Mouse (Mus musculus): Measurements from ENCODE around the gene Nup133.

Nup133 gene

GRCm38 (mm10) chr8:123889797-123890196 is 59.3 kb downstream of the Nup133 start:
- intact Hi-C loops (cut with DNase I): no loop called here

DNA sequence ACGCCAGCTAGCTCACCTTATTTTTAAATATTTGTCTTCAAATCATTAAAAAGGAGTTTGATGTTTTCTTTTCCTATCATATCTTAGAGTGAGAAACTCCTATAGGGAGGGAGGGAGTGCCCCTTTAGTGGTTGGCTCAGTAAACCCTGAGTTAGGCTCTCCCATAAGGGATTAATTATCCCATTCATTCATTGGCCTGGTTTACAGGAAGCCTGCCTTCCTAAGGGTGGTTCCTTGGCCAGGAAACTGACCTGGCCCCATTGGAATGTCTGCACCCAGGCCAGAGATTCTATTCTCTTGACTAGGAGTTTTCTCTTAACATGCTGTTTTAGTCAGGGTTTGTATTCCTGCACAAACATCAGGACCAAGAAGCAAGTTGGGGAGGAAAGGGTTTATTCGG is 61.1 kb downstream of the Nup133 start:
- intact Hi-C loops (cut with DNase I): no loop called here

DNA sequence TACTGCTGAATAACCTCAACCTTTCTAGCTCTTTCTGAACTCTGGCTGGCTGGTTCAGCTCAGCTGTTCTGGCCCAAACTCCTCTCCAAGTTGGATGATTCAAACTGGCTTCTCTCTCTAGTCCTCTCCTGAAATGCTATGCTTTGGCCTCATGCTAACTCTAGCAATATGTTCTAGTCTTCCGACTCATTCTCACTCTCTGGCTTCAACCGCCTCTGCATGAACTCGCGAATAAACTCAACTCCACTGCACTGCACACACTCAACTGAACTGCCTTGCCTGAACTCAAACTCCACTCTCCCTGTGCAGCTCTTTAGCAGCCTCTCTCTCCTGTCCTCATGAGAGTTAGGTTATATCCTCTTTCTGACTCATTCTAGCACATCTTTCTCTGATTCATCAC is 61.9 kb downstream of the Nup133 start:
- intact Hi-C loops (cut with DNase I): no loop called here

DNA sequence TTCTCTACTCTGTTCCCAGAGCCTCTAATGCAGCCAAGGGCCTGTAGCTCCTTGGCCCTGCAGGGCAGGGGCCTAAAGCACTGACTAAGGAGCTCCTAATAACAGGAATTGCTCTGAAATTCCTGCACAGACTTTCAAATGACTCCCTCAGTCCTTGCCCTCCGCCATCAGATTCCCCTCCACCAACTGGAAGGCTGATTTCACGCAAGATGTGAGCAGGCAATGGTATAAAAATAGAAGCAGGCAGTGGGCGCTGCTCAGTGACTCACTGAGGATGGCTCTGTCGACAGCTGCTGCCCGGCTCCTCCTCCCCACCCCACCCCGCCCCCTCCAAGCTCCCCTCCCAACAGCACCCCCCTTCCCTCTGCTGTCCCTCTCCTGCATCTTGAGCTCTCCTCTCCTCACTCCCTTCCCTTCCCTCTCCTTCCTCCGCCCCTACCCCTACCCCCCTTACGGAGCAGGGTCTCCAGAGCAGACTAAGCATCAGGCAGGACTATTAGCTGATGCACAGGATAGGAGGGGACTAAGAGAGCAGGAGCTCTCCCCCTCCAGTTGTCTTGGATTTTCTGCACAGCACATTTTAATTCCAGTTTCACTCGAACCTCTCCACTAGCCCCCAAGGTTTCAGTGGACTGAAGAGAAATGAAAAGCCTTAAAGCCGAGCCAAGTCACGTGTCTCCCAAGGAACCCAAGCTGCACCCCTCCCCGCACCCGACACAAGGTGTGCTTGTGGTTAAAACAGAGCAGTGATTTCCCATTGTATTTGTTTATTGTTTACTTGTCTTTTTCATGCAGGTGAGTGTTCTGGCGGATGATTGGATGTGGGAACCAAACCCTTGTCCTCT is 64.1 kb downstream of the Nup133 start:
- intact Hi-C loops (cut with DNase I): no loop called here

DNA sequence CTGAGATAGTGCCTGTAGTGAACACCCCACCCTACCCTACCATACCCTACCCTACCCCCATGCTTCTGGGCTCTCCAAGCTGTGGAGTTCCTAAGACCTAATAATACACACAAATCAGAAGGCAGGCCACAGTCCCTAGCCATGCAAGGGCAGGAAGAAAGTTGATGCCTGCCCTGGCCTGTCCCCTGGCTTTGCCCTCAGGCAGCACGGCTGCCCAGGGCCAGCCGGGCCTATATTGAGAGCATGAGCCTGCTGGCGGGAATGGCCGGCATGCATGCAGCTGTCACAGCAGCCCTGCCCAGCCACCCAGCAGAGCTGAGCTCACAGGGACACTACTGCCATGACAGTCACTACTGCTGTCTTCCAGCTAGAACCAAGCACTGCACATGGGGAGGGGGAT is 66.0 kb downstream of the Nup133 start:
- intact Hi-C loops (cut with DNase I): no loop called here

GRCm38 (mm10) chr8:123882412-123882811 is 66.7 kb downstream of the Nup133 start:
- intact Hi-C loops (cut with DNase I): no loop called here

DNA sequence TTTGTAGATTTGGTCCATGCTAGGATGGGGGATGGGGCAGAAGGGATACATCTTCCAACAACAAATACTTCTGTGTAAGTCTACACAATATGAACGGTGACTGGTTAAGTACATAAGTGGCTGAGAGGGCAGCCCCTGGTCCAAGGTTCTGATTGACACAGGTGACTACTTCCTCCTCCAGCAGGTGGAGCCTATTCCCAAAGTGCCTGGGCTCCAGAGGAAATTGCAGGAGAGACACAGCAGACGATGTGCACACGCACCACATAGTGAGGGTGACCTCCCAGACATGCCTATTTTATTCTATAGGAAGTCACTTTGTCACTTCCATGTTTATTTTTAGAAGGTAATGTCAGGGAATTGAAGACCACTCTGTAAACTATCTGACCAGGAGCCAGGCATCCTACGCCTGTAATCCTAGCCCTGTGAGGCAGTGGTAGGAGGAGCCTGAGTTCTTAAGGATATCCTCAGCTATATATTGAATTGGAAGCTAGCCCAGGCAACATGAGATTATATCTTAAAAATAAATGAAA is 68.2 kb downstream of the Nup133 start:
- intact Hi-C loops (cut with DNase I): no loop called here

GRCm38 (mm10) chr8:123880271-123880670 is 68.8 kb downstream of the Nup133 start:
- intact Hi-C loops (cut with DNase I): no loop called here

GRCm38 (mm10) chr8:123877865-123878264 is 71.2 kb downstream of the Nup133 start:
- intact Hi-C loops (cut with DNase I): no loop called here

DNA sequence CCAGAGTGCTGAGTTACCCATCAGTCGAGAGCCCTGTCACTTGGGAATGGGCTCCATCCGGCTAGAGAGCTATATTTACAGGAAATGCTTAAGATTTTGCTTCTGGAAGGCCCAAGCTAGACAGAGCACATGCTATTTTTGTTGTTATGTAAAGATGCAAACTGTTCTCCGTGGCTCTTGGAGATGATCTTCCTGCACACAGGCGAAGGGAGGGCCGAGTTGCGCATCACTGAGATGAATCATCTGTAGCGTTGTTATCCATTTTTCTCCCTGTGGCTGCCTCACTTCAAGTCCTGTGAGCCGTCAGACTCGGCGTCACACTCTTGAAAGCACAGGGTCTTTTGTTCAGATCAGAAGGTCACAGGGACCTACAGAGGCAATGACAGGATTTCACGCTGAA is 74.7 kb downstream of the Nup133 start:
- intact Hi-C loops (cut with DNase I): no loop called here

- intact Hi-C loops (cut with DNase I): no loop called here
Measured at GRCm38 (mm10) chr8:123873364-123873763, 75.7 kb downstream of the Nup133 start.

DNA sequence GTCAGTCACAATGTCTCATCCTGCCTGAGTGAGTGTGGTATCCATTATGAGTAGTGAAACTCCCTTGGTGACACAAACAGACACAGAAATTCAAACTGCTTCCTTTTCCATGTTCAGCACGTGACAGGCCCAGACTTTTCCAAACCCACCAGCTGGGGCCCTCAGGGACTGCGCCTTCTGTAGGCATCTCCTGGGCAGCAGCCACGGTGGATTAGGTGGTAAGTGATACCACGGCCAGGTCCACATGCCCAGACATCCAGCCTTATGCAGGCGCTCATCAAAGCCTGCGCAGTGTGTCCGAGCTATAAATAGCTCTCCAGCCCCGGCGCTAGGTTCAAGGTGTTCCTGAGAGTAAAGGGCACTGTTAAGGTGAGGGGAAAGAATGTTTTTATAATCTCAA is 77.0 kb downstream of the Nup133 start:
- intact Hi-C loops (cut with DNase I): no loop called here

DNA sequence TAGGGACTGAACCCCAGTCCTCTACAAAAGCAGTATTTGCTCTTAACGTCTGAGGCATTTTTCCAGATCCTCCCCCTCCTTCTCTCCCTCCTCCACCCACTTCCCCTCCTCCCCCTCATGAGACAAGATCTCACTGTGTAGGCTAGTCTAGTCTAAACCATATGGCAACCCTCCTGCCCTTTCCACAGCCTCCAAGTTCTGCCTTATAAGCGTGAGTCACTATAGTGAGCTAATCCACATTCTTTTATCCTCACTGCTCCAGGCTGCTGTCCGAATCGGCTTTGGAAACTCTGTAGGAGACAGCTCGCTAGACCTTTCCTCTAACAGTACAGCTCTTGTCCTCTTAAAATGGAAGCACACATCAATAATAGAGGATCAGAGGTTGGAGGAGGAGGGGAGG is 82.1 kb downstream of the Nup133 start:
- intact Hi-C loops (cut with DNase I): no loop called here

DNA sequence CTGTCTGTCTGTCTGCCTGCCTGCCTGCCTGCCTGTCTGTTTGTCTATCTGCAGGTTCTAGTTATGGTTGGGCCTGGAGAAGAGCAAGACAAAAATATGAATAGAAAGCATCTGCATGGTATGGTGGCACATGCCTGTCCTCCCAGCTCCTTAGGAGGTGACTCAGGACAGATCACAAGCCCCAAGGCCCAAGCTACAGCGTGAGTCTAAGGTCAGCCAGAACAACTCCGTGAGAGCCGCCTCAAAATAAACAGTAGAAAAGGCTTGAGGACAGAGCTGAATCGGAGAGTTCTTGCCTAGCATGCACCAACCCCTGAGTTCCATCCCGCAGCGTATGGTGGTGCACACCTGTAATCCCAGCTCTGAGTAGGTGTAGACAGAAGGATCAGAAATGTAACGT is 83.3 kb downstream of the Nup133 start:
- intact Hi-C loops (cut with DNase I): no loop called here

DNA sequence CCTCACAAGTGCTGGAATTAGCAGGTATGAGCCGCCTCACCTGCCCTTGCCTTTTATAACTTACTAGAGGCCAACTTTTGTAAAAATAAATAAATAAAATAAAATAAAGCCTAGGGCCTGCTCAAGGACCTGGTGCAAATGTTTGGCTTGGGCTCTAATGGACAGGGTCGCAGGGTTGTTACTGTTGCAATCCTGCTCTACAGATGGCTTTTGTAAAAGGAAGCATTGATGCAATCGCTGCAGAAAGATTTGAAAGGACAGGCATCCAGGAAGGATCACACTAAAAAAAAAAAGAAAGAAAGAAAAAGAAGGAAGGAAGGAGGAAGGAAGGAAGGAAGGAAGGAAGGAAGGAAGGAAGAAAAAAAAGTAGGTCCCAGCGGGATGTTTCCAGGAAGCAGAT is 88.7 kb downstream of the Nup133 start:
- intact Hi-C loops (cut with DNase I): no loop called here

DNA sequence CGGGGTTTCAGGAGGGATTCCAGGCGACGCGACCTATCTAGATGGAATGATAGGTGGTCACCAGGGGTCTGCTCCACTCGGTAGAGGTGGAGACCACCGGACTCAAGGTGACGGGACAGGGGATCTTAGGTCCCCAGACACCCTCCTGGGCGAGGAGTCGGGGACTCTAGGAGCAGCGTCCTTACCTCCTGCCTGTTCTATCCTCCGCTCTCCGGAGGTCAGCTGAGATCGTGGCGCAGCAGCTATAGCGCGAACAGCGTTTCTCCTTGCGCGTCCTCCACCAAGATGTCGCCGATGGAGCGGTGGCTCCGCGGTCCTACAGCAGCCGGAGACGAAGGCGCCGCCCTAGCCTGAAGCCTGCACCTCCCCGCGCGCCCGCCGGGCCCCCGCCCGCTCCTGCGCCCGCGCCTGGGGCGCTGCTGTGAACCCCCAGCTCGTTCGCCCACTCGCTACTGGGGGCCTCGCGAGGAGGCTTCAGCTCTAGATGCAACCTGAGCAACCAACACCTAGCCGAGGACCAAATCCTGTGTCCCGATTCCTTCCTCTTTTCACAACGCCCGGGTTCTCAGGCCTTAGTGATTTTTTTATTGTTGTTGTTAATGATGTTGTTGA is 89.3 kb downstream of the Nup133 start, which contains the start of gene Ccsap:
Gene Ccsap (minus strand): TSS at position 562 of the 612 bp plus-strand sequence.
- intact Hi-C loops (cut with DNase I): no loop called here

DNA sequence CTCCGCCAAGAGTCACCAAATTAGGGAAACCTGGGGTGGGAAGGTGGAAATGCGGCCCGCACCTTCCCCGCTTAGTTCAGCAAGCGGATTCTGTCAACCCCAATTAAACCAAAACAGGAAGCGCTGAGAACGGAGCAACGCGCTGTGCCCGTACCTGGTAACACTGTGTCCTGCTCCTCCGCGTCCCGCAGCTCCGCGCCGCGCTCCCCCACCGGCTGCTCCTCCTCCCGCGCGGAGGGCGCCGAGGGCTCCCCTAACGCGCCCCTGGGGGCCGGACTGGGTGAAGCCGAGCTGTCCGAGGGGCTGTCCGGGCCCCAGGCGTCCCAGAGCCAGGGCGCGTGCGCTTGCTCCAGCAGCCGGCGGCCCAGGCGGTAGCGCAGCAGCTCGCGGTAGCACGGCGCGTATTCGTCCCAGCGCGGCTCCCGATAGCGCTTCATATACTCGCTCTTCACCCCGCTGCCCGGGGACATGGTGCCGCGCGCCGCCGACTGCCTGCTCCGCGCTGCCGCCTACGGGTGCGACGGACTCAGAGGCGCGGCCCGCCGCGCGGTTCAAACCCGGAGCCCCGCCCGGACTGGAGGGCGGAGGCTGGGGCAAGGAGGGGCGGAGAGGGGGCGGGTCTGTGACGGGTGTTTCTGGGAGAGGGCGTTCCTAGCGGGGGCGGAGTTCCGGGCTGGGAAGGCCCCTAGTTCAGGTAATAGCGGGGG is 90.0 kb downstream of the Nup133 start:
- intact Hi-C loops (cut with DNase I): no loop called here

DNA sequence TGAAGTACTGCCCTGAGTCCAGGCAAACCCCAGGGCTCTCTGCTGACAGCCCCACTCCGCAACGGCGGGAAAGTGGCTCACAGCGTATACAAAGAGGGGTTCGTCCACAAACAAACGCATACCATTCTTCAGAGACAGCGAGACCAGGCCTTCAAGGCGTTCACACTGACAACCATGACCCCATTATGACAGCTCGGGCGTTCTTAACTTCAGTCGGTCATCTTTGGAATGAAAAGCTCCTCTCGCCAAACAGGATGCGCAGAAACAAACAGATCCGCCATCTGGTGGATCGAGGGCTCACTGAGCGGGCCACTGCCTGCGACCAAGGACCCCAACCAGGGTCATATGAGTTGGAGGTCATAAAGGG is 90.5 kb downstream of the Nup133 start:
- intact Hi-C loops (cut with DNase I): no loop called here

DNA sequence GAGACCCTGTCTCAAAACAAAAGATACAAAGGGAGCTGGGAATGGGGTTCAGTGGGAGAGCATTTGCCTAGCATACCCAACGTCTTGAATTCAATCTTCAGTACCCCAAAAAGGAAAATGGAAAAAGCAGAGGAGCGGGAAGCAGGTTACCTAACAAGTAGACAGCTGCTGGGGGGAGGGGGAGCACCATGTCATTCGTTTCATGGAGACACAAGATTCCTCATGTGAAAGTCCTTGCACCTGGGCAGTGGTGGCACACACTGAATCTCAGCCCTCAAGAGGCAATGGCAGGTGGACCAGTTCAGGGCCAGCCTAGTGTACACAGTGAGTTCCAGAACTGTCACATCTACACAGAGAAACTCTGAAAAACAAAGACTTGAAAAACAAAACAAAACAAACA is 91.7 kb downstream of the Nup133 start:
- intact Hi-C loops (cut with DNase I): no loop called here

- intact Hi-C loops (cut with DNase I): no loop called here
Measured at GRCm38 (mm10) chr8:123854733-123855475, 94.2 kb downstream of the Nup133 start.

GRCm38 (mm10) chr8:123854252-123854651 is 94.8 kb downstream of the Nup133 start:
- intact Hi-C loops (cut with DNase I): no loop called here
